Mouse (Mus musculus): ENCODE data around the gene Nwd1. TPM values are rescaled to one million over a fixed set of nuclear protein-coding genes. Genes with fewer than 3 reads are reported as not detected.

The Nwd1 gene
- polyA plus RNA-seq, 1 experiment from 2014 or later = not detected

DNA sequence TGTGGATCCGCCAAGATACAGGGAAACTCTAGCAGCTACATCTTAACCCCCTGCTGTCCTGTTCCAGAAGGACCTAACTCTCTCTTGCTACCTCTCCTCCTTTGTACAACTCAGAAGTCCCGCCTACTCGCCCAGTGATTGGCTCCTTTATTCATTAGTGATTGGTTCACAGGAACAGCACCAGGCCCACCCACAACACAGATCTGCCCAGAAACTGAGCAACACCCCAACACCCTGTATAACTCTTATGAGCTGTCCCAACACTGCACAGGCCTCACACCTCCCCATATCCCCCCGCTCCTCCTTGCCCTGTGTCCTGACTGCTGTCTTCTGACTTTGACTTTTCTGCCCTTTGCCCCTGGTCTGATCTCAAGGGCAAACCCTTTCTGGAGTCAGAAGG lies 119.2 kb downstream of the Nwd1 start:
- H3K9ac ChIP-seq (replicated peaks) = no peak overlapping the region
- H3K27ac ChIP-seq = no peak overlapping the region
- ATAC-seq (ENCODE audit: insufficient number of reproducible peaks, insufficient read depth, low FRiP score, low TSS enrichment, low read depth) = no peak
- H3K4me2 ChIP-seq = no peak overlapping the region
- no peaks in the 10 kb centered on the region for H3K27me3 ChIP-seq
- no peak overlapping the region for H3K4me3 ChIP-seq (replicated peaks)
- WGBS = 71% methylated on average over 4 of the region's 4 CpGs
- H3K36me3 ChIP-seq = no peaks in the 10 kb centered on the region
- no peaks in the 10 kb centered on the region for H3K9me3 ChIP-seq
- H3K4me1 ChIP-seq (replicated peaks) = no peaks in the 10 kb centered on the region; the same call in 1 of the 2 replicates

DNA sequence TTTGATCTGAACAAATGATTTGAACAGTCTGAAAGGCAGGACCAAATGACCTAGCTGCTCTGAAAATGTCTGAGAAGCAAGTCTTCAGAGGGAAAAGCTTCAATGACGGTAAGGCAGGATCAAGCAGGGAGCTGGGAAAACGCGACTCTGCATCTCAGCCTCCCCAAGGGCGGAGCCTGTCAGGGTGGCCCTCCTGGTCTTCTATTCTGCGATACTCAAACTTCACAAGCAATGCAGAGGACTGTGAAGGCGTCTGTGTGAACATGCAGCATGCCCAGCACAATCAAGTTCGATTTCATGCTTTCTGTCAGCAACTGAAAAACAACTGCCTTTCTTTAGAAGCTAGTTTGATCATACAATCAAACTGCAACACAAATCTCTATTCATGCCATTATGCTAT lies 120.3 kb downstream of the Nwd1 start:
- no peak for ATAC-seq (ENCODE audit: insufficient number of reproducible peaks, insufficient read depth, low FRiP score, low TSS enrichment, low read depth)

More for the DNA sequence above, 120.3 kb downstream of the Nwd1 start:
- Histone ChIP-seq H3K4me2 (no peak overlapping the region), H3K9me3 (no peaks in the 10 kb centered on the region), H3K27me3 (no peaks in the 10 kb centered on the region), H3K9ac (replicated peaks) (no peak overlapping the region), H3K36me3 (no peaks in the 10 kb centered on the region), H3K27ac (no peak overlapping the region), H3K4me3 (replicated peaks) (no peak overlapping the region), H3K4me1 (replicated peaks) (no peaks in the 10 kb centered on the region; the same call in 1 of the 2 replicates)
- 29% methylated on average over 7 of the region's 7 CpGs for WGBS

Small RNA genes within 50 kb of the gene (microRNA-seq; reads per million reads assigned to microRNA genes)
- not detected for gene Gm26237

Other genes with a start within 250 kb of the Nwd1 start
- 71.8 and 74.6 TPM in 2 replicates for gene Eps15l1, start 225.3 kb upstream of the Nwd1 start, polyA plus RNA-seq (2016; fragmentation: Nextera tagmentation; extraction: Ambion mirVana)
- gene Calr3, start 202.8 kb upstream of the Nwd1 start, polyA plus RNA-seq (2016; fragmentation: Nextera tagmentation; extraction: Ambion mirVana) = 0.78 and 1.6 TPM in 2 replicates
- 16.6 and 17.1 TPM in 2 replicates for gene 1700030K09Rik, start 202.8 kb upstream of the Nwd1 start, polyA plus RNA-seq (2016; fragmentation: Nextera tagmentation; extraction: Ambion mirVana)
- 61.2 and 72.2 TPM in 2 replicates for gene Cherp, start 171.5 kb upstream of the Nwd1 start, polyA plus RNA-seq (2016; fragmentation: Nextera tagmentation; extraction: Ambion mirVana)
- gene Slc35e1, start 154.1 kb upstream of the Nwd1 start, polyA plus RNA-seq (2016; fragmentation: Nextera tagmentation; extraction: Ambion mirVana) = 31.3 and 31.5 TPM in 2 replicates
- 20.2 and 21.4 TPM in 2 replicates for gene Med26, start 98.4 kb upstream of the Nwd1 start, polyA plus RNA-seq (2016; fragmentation: Nextera tagmentation; extraction: Ambion mirVana)
- 115 and 121 TPM in 2 replicates for gene Smim7, start 75.6 kb upstream of the Nwd1 start, polyA plus RNA-seq (2016; fragmentation: Nextera tagmentation; extraction: Ambion mirVana)
- 15.5 and 16.5 TPM in 2 replicates for gene Tmem38a, start 74.7 kb upstream of the Nwd1 start, polyA plus RNA-seq (2016; fragmentation: Nextera tagmentation; extraction: Ambion mirVana)
- 166 and 167 TPM in 2 replicates for gene Sin3b, start 76.6 kb downstream of the Nwd1 start, polyA plus RNA-seq (2016; fragmentation: Nextera tagmentation; extraction: Ambion mirVana)
- gene F2rl3, start 115.2 kb downstream of the Nwd1 start, polyA plus RNA-seq (2016; fragmentation: Nextera tagmentation; extraction: Ambion mirVana) = 1.4 and 2.1 TPM in 2 replicates

Data from limb, embryonic 12.5 days (tissue).